Mouse (Mus musculus) lung, postnatal 25 days (tissue): Measurements from ENCODE around the gene Rab14.

ENCODE experiments used
- DNase-seq: peaks from one replicate; pipeline ENCODE4 v3.0.0; 2022; ENCODE audit warnings: low spot score

Rab14 gene

DNA sequence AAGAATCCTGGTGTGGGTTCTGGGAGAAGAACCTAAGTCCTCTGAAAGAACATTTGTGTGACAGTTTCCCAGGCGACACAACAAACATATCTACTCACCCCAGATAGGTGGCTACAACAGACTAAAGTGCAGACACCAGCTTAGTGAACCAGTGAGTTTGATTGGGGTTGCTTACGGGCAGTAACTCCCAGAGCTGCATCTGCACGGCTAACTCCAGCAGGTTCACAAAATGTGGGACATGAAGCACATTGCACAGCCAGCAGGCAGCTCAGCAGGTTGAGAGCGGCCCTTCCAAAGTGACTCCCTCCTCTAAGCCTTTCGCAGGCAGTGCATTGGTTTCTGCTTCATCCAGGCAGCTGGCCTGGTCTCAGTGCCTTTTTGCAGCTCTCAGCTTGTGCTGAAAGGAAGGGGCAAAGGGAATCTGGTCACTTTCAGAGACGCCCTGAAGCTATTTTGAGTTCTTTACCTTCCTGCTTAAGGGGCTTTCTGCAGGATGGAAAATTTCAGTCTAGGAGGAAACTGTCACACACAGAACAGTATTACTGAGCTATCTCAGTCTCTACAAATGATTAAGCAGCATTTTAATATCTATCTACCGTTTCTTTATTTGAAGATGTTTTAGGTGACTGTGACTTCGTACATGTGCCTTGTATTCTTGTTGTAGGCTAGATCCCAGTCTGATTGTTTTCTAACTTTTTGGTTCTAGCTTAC is 46.9 kb downstream of the Rab14 start:
- DNase-seq: no peak

GRCm38 (mm10) chr2:35153179-35153578 is 47.7 kb downstream of the Rab14 start:
- no peak for DNase-seq

DNA sequence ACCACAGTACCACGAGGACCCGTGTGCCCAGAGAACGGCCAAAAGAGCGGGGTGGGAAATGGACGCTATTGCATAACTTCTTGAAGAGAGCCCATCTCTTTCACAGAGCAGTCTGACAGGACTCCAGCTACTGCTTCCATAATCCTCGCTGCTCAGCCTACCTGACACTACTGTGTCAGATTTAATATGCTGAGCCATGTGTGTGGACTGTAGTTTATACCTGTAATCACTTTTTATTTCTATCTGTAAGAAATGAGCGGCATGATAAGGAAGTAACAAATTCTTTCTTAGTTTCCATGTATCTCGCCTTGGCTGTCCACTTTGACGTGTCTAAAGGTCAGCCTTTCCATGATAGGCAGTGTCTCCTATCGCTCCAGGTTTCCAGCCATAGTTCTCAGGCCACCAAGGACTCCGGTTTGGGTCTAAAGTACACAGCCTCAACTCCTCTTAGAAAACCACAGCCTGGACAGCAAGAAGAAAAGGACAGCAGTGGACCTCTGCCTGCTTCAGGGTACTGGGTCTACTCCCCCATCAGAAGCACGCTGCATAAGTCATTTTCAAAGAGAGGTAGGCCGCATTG is 49.5 kb downstream of the Rab14 start:
- no peak for DNase-seq

DNA sequence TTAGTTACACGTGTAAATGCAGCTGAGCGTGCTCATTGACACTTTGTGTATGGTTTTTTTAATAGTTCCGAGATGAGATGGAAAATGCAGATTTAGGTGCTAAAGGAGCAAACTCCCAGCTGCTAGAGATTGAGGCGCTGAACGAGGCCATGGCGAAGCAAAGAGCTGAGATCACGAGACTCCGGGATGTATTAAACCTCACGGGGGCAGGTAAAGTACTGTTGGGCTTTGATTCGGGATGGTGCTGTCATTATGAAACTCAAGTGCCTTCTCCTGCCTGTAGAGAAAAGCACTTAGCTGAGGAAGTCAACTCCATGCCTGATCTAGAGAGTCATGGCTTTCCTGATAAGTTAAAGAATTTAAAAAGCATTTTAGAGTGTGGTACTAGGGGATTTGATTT is 52.1 kb downstream of the Rab14 start:
- DNase-seq: no peak

DNA sequence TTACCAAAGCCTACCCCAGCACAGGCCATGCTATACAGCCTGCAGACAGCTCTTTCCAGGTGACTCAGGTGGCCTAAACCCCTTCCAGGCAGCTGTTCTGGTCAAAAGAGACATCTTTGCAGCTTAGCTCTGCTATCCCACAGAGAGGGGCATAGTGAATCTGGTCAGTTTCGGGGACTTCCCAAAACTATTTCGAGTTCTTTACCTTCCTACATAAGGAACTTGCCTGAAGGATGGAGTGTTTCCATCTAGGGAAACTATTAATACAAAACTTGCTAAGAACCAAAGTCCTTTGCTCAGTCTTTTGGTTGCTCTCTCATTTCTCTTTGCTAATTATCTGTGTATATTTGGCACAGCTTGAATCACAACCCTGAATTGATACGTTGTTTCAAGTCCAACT is 59.2 kb downstream of the Rab14 start:
- DNase-seq: no peak

- no peak for DNase-seq
These were observed 62.3 kb downstream of the Rab14 start for GRCm38 (mm10) chr2:35138576-35138975.

- no peak for DNase-seq
These were observed 67.0 kb downstream of the Rab14 start for GRCm38 (mm10) chr2:35133891-35134290.

DNA sequence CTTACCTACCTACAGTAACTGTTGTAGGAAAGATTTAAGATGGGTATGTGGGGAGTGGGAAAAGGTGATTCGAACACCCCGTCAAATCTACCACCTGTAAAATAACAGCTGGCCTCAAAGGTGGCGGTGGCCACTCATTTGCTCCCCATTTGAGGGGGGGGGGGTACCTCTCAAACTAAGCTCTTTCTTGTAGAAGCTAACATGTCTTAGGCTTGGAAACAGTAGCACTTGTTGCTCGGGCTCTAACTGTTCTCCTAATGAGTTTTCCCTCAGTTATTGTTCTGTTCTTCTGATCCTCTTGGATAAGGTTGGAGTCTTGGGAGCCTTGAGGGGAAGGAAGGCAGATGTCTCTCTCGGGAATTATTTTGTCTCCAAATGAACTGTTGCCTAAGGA is 68.3 kb downstream of the Rab14 start:
- no peak for DNase-seq

- DNase-seq: peak; percentile 98
These were observed 68.8 kb downstream of the Rab14 start for GRCm38 (mm10) chr2:35131991-35132661.

DNA sequence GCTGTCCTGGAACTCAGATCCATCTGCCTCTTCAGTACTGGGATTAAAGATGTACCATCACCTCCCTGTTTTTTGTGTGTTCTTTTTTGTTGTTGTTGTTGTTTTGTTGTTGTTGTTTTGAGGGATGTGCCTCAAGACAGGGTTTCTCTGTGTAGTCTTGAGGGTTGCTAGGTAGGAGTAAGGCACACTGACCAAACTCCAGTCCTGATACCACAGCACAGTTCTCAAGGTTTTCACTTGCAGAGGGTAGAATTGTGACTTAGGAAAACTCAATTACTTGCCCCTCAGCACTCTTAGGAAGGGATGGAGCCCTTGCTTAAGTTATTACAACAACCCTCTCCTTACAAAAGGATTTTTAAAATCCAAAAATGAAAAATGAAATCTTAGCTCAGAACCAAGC is 69.4 kb downstream of the Rab14 start:
- no peak for DNase-seq
